Mouse (Mus musculus) E14TG2a.4 (cell line): ENCODE data around the gene Nat8f1.
"Not testable (repeated sequence)": the region's sequence is repeated elsewhere in the genome, so short reads cannot be mapped to it uniquely, and the experiment has no call there.

Experiments used
- H3K27me3 ChIP-seq: 2 replicates; pipeline ENCODE4 v1.6.1; 2014; ENCODE audit warnings: low read length, control low read depth; ENCODE audit not compliant: insufficient read depth
- H3K36me3 ChIP-seq: 2 replicates; pipeline ENCODE4 v1.6.1; 2014; ENCODE audit warnings: low read length, control low read depth; ENCODE audit not compliant: insufficient read depth
- H3K4me1 ChIP-seq: replicated peaks from 2 replicates; pipeline ENCODE4 v1.6.1; 2014; ENCODE audit warnings: low read depth, low read length, control low read depth
- H3K4me3 ChIP-seq: replicated peaks from 2 replicates; pipeline ENCODE4 v1.5.1; 2014; ENCODE audit warnings: mild to moderate bottlenecking, low read length
- H3K9me3 ChIP-seq: 2 replicates; pipeline ENCODE4 v1.6.1; 2014; ENCODE audit warnings: low read length, control low read depth
- CTCF ChIP-seq: conservative IDR thresholded peaks from 2 replicates; pipeline ENCODE4 v1.5.1; 2014; ENCODE audit warnings: low read length
- NANOG ChIP-seq: IDR thresholded peaks from 2 replicates; pipeline ENCODE4 v1.6.1; 2014; ENCODE audit warnings: borderline replicate concordance, low read length, mixed read lengths
- POU5F1 ChIP-seq: IDR thresholded peaks from 2 replicates; pipeline ENCODE4 v1.6.1; 2014; ENCODE audit warnings: low read length, borderline replicate concordance

Nat8f1 gene

DNA sequence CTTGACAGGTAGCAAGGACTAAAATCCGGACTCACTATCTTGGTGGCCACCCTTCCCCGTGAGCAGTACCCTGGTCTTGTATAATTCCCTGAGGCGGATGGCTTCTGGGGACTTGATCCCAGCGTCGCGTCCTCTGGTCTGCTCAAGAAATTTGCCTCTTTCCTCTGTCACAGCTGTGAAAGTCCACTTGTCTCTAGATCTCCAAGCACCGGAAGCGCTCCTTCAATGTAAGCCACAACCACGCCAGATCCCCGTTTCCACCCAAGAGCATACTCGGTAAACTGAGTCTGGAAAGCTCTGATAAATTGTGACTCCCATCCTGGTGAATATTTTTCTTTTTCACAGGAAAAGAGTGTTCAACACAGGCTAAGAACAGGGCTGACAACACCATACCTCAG is 347 bp downstream of the Nat8f1 start:
- no peaks in the 10 kb centered on the region for H3K9me3 ChIP-seq
- H3K4me3 ChIP-seq, result peak overlapping the region; percentile 84
- H3K4me1 ChIP-seq, result peaks cover 16% of the 10 kb centered on the region
- 0 out of 2 replicates have a peak, but pooled peaks cover 3% of the 10 kb centered on the region for H3K27me3 ChIP-seq
- TF ChIP-seq POU5F1, result no peak
- H3K36me3 ChIP-seq, result peaks cover 5% of the 10 kb centered on the region; the same call in 1 of the 2 replicates

DNA sequence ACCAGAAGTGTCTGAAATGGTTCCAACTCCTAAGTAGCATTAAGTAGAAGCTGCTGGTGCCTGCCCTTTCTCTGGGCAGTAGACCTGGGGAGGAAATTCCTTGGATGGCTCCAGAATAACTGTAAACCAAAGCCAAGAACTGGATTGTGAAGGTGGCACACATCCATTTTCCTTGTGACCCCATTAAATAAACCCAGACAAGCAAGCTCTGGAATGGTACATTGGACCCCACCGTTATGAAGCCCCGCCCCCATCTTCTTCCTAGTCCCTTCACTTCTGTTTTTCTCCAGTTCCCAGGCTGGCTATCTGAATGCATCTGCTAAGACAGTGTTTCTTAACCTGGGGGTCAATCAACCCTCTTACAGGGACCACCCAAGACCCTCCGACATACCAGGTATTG is 3.9 kb downstream of the Nat8f1 start, which contains the start of gene Tprkb:
Gene Tprkb, plus strand, starts transcription at position 279 of the 400 bp plus-strand sequence.
- no peak for TF ChIP-seq CTCF
- no peak for TF ChIP-seq POU5F1
- TF ChIP-seq NANOG, result no peak
- Histone ChIP-seq H3K9me3 (no peaks in the 10 kb centered on the region), H3K4me1 (peaks cover 13% of the 10 kb centered on the region), H3K4me3 (no peak within 1 kb of the TSS), H3K27me3 (peaks cover 3% of the 10 kb centered on the region; the same call in 1 of the 2 replicates), H3K36me3 (no peaks in the 10 kb centered on the region)

DNA sequence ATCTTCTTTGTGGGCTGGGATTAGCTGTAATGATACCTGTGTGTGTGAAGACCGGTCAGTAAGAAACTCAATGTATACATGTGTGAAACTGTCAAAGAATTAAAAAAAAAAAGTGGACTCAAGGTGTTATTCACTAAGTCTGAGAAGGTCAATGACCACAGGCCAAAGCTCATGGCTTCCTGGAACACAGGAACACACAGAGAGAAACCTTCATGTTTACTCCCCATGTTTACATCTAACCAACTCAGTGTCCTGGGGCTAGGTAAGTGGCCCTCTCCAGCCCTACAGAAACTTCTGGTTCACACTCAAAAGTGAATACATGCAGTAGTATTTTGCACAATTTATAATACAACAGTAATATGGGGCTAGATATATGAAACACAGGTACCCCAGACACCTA is 5.8 kb downstream of the Nat8f1 start:
- Histone ChIP-seq H3K4me3 (no peak overlapping the region), H3K27me3 (peaks cover 3% of the 10 kb centered on the region; the same call in 1 of the 2 replicates), H3K9me3 (no peaks in the 10 kb centered on the region), H3K36me3 (no peaks in the 10 kb centered on the region), H3K4me1 (peaks cover under 1% of the 10 kb centered on the region; the same call in 1 of the 2 replicates)
- TF ChIP-seq POU5F1 (no peak), NANOG (no peak), CTCF (no peak)

DNA sequence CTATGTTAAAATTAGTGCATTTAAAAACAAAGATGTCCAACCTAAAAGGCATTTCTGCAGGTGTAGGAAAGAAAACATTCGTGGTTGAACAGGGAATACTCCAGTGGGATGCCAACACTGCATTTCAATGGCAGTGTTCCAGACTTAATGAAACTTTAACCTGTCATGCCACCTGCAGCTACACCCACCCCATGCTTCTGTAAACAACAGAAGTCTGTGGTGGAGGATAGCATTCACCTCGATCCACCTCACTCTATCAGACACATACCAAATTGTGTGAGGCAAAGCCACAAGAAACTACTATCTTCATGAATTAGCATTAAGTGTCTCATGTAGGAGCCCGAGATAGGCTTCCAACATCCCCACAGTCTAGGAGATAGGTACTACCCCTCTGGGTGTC is 7.1 kb downstream of the Nat8f1 start:
- H3K27me3 ChIP-seq, result peaks cover 3% of the 10 kb centered on the region; the same call in 1 of the 2 replicates
- TF ChIP-seq NANOG, result no peak
- TF ChIP-seq CTCF, result no peak
- no peak for TF ChIP-seq POU5F1
- H3K4me1 ChIP-seq, result peaks cover 5% of the 10 kb centered on the region; the same call in 1 of the 2 replicates
- H3K36me3 ChIP-seq, result no peaks in the 10 kb centered on the region
- no peaks in the 10 kb centered on the region for H3K9me3 ChIP-seq
- no peak overlapping the region for H3K4me3 ChIP-seq

DNA sequence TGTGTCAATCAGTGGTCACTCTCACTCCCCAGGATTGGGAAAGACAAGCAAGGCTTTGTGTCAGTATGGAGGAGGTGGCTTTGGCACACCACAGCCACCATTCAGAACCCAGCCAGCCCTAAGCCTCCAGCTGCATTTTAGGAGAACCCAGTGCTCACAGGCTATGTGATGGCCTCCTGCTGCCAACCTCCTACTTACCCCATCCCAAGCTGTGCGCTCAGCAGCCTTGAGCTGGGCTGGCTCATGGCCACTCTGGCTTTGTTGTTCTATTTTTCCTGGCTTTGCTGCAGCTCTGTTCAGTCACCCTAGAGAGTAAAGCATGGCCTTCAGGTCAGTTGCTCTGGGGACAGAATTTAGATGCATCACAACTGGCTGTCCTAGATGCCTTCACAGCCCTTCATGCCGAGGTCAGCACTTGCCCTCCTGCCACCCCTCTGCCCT is 8.6 kb downstream of the Nat8f1 start:
- H3K4me3 ChIP-seq, H3K9me3 ChIP-seq, H3K27me3 ChIP-seq, H3K36me3 ChIP-seq, H3K4me1 ChIP-seq: not testable (repeated sequence)

DNA sequence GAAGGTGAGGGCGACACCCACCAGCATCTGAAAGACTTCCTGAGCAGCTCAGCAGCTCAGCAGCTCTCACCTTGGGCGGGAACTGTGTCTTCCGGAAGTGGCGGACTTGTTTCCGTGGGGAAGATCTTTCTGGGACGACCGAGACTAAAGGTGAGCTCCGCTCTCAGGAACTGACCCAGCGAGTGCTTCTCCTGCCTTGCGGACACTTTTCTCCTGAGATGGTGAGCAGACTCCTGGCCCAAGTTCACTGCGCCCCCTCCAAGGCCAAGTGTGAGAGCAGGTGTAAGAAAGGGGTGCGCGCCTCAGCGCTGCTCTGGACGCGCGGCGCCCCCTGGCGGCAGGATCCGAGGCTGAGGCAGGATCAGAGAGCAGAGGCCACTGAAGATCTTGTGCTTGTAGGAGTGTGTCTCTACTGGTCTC is 10.8 kb downstream of the Nat8f1 start, which contains the start of gene Nat8f4:
Gene Nat8f4, minus strand, starts transcription at position 243 of the 420 bp plus-strand sequence.
- H3K27me3 ChIP-seq, H3K36me3 ChIP-seq, H3K9me3 ChIP-seq, H3K4me1 ChIP-seq: not testable (repeated sequence)
- TF ChIP-seq CTCF, result peak; percentile 10; the same call in 1 of the 2 replicates
- H3K4me3 ChIP-seq, result peak within 1 kb of the TSS; percentile 73

DNA sequence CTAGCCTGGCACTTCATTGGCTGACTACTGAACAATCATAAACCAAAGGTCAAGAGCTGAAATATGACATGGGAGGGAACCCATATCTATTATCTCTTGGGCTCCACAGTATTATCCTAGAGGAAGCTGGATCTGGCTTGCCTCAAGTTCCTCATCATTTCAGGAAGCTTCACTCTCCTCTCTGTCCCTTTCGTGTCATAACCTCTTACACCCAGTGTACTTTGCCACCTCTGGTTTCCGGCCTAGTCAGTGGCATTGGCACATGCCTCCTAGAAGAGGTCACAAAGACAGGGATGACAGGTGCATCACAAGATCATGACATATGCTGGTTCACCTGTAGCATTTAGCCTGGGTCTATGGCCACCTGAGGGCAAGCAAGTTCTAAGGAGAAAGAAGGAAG is 13.2 kb downstream of the Nat8f1 start:
- no peak for TF ChIP-seq CTCF
- TF ChIP-seq POU5F1, result no peak
- no peak for TF ChIP-seq NANOG

DNA sequence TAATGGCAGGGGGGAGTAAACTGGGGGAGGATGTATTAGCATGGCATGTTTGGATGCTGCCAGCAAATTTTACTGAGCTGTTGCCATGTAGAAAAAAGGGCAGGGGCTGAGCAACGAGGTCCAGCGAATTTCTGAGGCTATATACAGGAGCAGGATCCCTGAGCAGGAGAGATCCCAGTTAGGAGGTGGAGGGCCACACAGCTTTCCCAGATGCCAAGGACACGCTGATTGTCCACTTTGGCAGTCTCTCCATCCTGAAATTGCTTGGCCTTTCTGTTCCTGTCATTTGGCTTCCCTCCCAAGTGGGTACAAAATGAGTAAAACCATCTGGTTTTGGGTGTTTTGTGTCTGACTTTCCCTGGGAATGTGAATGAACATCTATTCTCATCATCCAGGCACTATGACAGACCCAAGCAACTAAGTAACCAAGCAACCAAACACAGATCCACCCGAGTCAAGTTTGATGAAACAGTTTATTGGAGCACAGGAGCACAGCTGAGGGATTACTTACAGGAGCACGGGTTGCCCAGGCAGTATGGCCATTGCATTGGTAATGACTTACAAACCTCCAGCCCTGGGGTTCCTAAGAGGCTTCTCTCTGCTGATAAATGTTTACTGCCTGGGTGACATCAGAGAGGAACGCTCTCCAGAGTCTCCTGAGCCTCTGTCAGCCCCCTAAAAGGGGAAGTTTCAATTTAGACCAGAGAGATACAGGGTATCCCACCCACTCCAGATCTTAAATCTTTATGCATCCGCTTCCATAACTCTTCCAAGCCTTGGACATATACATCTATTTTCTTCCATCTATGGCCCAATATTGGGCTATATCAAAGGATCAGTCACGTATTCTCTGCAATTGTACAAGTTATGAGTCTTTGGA is 16.7 kb downstream of the Nat8f1 start:
- not testable (repeated sequence) for H3K36me3 ChIP-seq, H3K4me1 ChIP-seq, H3K27me3 ChIP-seq, H3K4me3 ChIP-seq
- peaks cover 11% of the 10 kb centered on the region for H3K9me3 ChIP-seq

More for the DNA sequence above, 13.2 kb downstream of the Nat8f1 start:
- H3K4me3 ChIP-seq, result no peak overlapping the region
- no peaks in the 10 kb centered on the region for H3K36me3 ChIP-seq
- no peaks in the 10 kb centered on the region for H3K9me3 ChIP-seq
- no peaks in the 10 kb centered on the region; the same call in 1 of the 2 replicates for H3K27me3 ChIP-seq
- peaks cover 5% of the 10 kb centered on the region; the same call in 1 of the 2 replicates for H3K4me1 ChIP-seq

DNA sequence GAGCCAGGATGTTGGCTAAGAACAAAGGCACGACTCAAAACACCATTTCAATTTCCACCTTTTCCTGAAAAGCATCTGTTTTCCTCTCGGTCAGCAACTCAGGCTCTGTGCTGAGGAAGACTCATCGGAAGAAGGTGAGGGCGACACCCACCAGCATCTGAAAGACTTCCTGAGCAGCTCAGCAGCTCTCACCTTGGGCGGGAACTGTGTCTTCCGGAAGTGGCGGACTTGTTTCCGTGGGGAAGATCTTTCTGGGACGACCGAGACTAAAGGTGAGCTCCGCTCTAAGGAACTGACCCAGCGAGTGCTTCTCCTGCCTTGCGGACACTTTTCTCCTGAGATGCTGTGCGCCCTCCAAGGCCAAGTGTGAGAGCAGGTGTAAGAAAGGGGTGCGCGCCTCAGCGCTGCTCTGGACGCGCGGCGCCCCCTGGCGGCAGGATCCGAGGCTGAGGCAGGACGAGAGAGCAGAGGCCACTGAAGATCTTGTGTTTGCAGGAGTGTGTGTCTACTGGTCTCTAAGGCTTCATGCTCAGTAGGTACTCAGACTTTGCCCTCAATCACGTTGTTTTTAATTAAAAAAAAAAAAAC is 20.3 kb downstream of the Nat8f1 start:
- Histone ChIP-seq H3K9me3 (peaks cover 46% of the 10 kb centered on the region), H3K4me3 (0 out of 2 replicates have a peak overlapping the region, but pooled peaks have one; percentile 20)
- not testable (repeated sequence) for H3K27me3 ChIP-seq, H3K36me3 ChIP-seq, H3K4me1 ChIP-seq
